Mouse (Mus musculus) small intestine, adult 2 months (tissue): ENCODE results near the gene Nyap2. TPM values are rescaled to one million over a fixed set of nuclear protein-coding genes. Genes with fewer than 3 reads are reported as not detected.

ENCODE experiments used
- H3K27ac ChIP-seq: fragments of 200-500 bp; 2 replicates; pipeline ENCODE4 v1.5.1; 2012; ENCODE audit warnings: low read depth, low read length, control low read depth, inconsistent platforms; ENCODE audit not compliant: insufficient read depth
- H3K27me3 ChIP-seq: fragments of 200-500 bp; 2 replicates; pipeline ENCODE4 v1.6.1; 2012; ENCODE audit warnings: mild to moderate bottlenecking, moderate library complexity, low read length, inconsistent platforms; ENCODE audit not compliant: control insufficient read depth, insufficient read depth
- H3K36me3 ChIP-seq: fragments of 200-500 bp; 2 replicates; pipeline ENCODE4 v1.6.1; 2012; ENCODE audit warnings: mild to moderate bottlenecking, low read length, control low read depth, inconsistent platforms; ENCODE audit not compliant: control insufficient read depth, insufficient read depth
- H3K4me1 ChIP-seq: fragments of 200-500 bp; 2 replicates; pipeline ENCODE4 v1.6.1; 2012; ENCODE audit warnings: low read length, inconsistent platforms, mixed read lengths; ENCODE audit not compliant: control insufficient read depth, insufficient read depth, insufficient read length
- H3K4me3 ChIP-seq: fragments of 200-500 bp; 2 replicates; pipeline ENCODE4 v1.5.1; 2012; ENCODE audit warnings: low read depth, mild to moderate bottlenecking, control low read depth, inconsistent platforms, low read length, moderate library complexity
- CTCF ChIP-seq: fragments of 200-500 bp; IDR thresholded peaks from 2 replicates; pipeline ENCODE4 v1.5.1; 2012; ENCODE audit warnings: low read depth, mild to moderate bottlenecking, control low read depth, inconsistent platforms, low read length, moderate library complexity, mixed read lengths; ENCODE audit not compliant: insufficient replicate concordance, insufficient read length; ENCODE audit errors: extremely low read depth
- POLR2A ChIP-seq: fragments of 200-500 bp; IDR thresholded peaks from 2 replicates; pipeline ENCODE4 v1.6.1; 2012; ENCODE audit warnings: low read depth, mild to moderate bottlenecking, control low read depth, inconsistent platforms, low read length, moderate library complexity
- WGBS: fragments of 180-500 bp; shearing (Covaris S2); methylation state at CpG from one replicate; pipeline ENCODE4 v1.1.7; 2018; 5-methylcytosine and 5-hydroxymethylcytosine counted together
- polyA plus RNA-seq: library from polyadenylated mRNA; depleted of rRNA; stranded (reverse); fragments of >200 nt; gene quantifications from 2 replicates; pipeline ENCODE4 v1.2.3, GENCODE M21; 2012; rRNA removed

The Nyap2 gene
- 0.01 TPM in 1 of 2 replicates, not detected in the other for polyA plus RNA-seq

- TF ChIP-seq CTCF (no peak), POLR2A (no peak)
- Histone ChIP-seq H3K36me3 (no peaks in the 10 kb centered on the region), H3K4me3 (no peak within 1 kb of the TSS), H3K4me1 (no peaks in the 10 kb centered on the region), H3K27ac (no peak within 1 kb of the TSS), H3K27me3 (no peaks in the 10 kb centered on the region)
- 44% methylated on average over 16 of the region's 16 CpGs for WGBS
Measured at GRCm38 (mm10) chr1:81076831-81077664, at the start of gene Nyap2. Gene Nyap2, plus strand, starts transcription at chr1:81076950.

GRCm38 (mm10) chr1:81042907-81043868 lies 33.6 kb upstream of the Nyap2 start:
- Histone ChIP-seq H3K27me3 (no peaks in the 10 kb centered on the region), H3K4me1 (no peaks in the 10 kb centered on the region), H3K36me3 (no peaks in the 10 kb centered on the region), H3K27ac (no peak overlapping the region), H3K4me3 (no peak overlapping the region)
- 57% methylated on average over 5 of the region's 5 CpGs for WGBS
- TF ChIP-seq CTCF (no peak), POLR2A (no peak)

GRCm38 (mm10) chr1:81058340-81058739 lies 18.4 kb upstream of the Nyap2 start:
- TF ChIP-seq POLR2A (no peak), CTCF (no peak)
- Histone ChIP-seq H3K4me1 (no peaks in the 10 kb centered on the region), H3K36me3 (no peaks in the 10 kb centered on the region), H3K27ac (no peak overlapping the region), H3K4me3 (no peak overlapping the region), H3K27me3 (no peaks in the 10 kb centered on the region)
- 83% methylated on average over 5 of the region's 5 CpGs for WGBS

- TF ChIP-seq CTCF (no peak), POLR2A (no peak)
- WGBS: 58% methylated on average over 2 of the region's 2 CpGs
Measured at GRCm38 (mm10) chr1:81058835-81059234, 17.9 kb upstream of the Nyap2 start.

GRCm38 (mm10) chr1:81062811-81063210 lies 13.9 kb upstream of the Nyap2 start:
- Histone ChIP-seq H3K4me1 (no peaks in the 10 kb centered on the region), H3K27me3 (no peaks in the 10 kb centered on the region), H3K27ac (no peak overlapping the region), H3K36me3 (no peaks in the 10 kb centered on the region), H3K4me3 (no peak overlapping the region)
- no peak for TF ChIP-seq CTCF
- no peak for TF ChIP-seq POLR2A
- 87% methylated on average over 2 of the region's 2 CpGs for WGBS

More at GRCm38 (mm10) chr1:81058835-81059234, 17.9 kb upstream of the Nyap2 start:
- H3K27me3 ChIP-seq: no peaks in the 10 kb centered on the region
- no peaks in the 10 kb centered on the region for H3K36me3 ChIP-seq
- H3K4me1 ChIP-seq: no peaks in the 10 kb centered on the region
- no peak overlapping the region for H3K27ac ChIP-seq
- no peak overlapping the region for H3K4me3 ChIP-seq

GRCm38 (mm10) chr1:81076259-81076658 lies 491 bp upstream of the Nyap2 start:
- no peaks in the 10 kb centered on the region for H3K27me3 ChIP-seq
- H3K27ac ChIP-seq: no peak overlapping the region
- WGBS: 73% methylated on average over 9 of the region's 9 CpGs
- H3K4me1 ChIP-seq: no peaks in the 10 kb centered on the region
- no peaks in the 10 kb centered on the region for H3K36me3 ChIP-seq
- no peak for TF ChIP-seq POLR2A
- no peak overlapping the region for H3K4me3 ChIP-seq
